Mouse (Mus musculus) monocyte, adult 2 months (primary cell): ENCODE measurements around the gene Rgs12.

Source experiments
- DNase-seq, 2 experiments: peaks; one replicate each; pipeline ENCODE4 v3.0.0; 2022; ENCODE audit warnings: low spot score in 2 of 2, low read depth in 1 of 2

The Rgs12 gene

DNA sequence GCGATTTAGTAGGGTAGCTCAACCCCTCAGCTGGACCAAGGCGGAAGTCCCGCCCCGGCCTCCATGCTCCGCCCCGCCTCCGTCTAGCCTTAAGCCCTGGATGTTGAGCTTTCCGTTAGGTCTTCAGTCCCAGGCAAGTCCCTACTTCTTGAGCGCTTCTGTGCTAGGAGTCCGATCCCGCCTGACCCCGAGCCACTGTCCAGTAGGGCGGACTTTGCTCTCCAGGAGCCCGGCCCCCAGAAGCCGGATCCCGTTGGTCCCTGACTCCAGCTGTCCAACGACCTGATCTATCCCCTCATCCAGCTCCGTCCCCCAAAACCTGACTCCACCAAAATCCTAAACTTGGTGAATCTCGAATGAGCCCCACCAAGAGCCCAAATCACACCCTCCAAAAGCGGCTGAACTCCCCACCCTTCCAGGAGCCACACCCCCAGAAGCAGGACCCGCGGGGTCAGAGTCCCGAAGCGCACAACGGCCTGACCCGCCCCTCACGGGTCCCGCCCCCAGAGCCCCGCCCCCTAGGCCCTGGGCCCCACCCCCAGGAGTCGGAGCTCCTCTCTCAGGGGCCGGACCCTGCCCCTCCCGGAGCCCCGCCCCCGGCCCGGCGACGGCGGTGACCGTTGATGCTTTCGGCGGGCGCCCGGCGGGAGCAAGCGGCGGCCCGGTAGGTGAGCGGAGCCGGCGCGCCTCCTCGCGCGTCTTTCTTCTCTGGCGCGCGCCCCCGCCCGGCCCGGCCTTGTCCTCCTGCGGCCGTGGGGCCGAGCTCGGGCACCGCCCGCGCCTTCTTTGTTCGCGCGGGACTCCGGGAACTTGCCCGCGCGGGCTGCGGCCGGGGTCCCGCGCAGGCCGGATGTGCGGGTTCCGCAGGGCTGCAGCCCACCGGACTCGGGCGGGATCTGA lies at the start of gene Rgs12:
TSS of gene Rgs12 (plus strand) at position 585 of the 900 bp plus-strand sequence.
- DNase-seq: peak; percentile 11 to 64

- DNase-seq: no peak
Observed at GRCm38 (mm10) chr5:34899787-34900469, 49.3 kb upstream of the Rgs12 start.

DNA sequence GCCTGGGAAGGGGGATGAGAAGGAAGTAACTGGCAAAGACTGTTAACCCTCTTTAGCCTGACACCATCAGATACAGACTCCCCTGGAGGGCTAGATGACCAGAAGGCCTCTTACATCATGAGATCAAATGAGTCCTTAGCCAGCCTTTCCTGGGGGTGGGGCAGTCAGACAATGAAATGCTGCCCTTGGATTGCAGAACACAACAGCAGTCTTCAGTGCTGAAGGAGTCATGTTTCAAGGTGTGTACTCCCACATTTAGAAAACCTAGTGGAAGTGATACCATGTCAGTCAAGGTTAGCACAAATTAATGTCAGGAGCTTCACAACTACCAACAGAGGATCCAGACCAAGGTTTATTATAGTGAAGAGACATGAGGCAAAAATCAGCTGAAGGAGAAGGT lies 46.9 kb upstream of the Rgs12 start:
- DNase-seq: no peak

GRCm38 (mm10) chr5:34902811-34903385 lies 46.3 kb upstream of the Rgs12 start:
- DNase-seq: no peak

GRCm38 (mm10) chr5:34904412-34904811 lies 44.8 kb upstream of the Rgs12 start:
- no peak for DNase-seq

GRCm38 (mm10) chr5:34907230-34907629 lies 42.0 kb upstream of the Rgs12 start:
- no peak for DNase-seq

GRCm38 (mm10) chr5:34907910-34908725 lies 41.1 kb upstream of the Rgs12 start, which contains the start of gene Msantd1:
TSS of gene Msantd1 (plus strand) at chr5:34908012.
- no peak for DNase-seq

- no peak for DNase-seq
Observed at GRCm38 (mm10) chr5:34908726-34909633, 40.3 kb upstream of the Rgs12 start.

DNA sequence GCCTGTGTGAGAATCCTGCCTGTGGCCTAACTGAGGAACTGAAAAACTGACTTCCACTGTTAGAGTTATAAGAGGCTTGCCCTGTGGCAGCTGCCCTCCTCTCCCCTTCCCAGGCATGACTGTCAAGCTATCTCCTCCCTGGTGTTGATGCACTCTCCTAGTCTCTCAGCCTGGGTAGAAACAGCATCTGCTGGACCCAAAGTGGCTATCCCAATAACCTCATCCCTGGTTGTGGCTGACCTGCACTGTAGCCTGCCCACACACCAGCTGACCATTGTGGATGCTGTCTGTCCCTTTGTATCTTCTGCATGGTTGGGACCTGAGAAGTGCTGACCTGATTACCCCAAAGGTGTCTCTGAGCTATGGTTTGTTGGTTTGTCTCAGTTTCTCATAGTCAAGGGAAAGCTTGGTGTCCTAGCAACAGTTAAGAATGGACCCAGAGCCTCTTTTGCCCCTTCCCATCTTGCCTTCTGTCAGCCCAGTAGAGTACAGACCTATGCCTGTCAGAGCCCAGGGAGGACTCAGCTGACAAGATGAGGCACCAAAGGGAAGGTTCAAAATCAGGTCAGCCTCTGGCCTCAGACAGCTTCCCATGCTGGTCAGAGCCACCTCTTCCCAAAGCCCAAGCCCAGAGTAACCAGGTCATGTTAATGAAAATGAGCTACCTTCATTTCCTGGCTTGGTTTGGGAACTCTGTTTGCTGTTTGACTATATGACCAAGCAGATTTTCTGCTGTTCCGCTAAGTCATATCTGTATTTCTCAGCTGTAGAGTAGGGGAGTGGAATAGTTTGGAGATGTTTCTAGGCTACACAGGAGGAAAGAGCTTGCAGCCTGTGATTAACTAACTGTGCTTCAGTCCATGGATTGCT lies 39.4 kb upstream of the Rgs12 start:
- DNase-seq: no peak

DNA sequence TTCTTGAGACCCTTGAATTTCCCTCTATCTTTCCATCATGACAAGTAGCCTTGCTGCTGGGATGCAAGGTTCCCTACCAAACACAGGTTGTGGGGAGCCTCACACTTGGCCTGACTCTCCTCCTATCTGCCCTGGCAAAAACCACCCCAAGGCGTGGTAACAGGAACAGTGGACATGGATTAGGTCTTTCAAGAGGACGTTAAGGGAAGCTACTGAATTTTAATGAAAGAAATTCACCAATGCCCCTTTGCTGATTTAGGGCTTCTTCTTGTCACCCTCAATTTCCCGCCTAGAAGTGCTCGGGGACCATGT lies 38.8 kb upstream of the Rgs12 start:
- no peak for DNase-seq

DNA sequence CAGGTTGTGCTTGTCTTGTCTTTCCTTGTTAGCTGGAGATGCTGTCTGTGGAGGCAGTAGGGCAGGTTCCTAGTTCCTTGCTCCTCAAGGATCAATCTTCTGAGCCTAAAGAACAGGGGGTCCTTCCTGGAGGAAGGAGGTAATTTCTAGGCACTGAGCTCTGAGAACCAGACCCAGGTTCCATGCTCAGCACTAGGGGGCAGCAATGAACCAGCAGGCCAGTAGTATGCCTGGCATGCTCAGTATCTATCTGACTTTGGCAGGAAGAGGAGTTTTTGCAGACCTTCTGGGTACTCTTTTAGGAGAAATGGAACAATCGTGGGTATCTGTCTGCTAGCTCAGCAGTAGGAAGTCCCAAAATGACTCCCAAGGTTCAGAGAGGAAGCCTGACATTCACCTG lies 33.4 kb upstream of the Rgs12 start:
- DNase-seq: peak in 1 of 2 experiments; percentile 8

DNA sequence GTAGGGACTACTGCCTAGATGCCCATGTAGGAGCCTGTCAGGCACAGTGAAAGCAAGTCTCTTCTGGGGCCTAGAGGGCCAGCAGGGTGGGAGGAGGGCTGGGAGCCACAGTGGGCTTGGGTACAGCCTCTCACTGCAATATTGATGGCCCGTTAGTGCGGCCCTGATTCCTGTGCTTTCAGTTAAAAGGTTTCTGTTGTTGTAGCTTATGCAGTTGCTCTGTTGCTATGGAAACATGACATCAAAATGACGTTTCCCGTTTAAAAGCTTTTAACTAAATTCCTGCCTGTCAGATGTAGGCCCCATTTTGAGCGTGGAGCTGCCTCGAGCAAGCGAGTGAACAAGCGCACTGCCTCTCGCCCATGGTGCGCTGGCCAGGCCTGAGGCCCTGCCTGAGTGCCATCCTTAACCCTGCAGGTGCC lies 32.0 kb upstream of the Rgs12 start:
- no peak for DNase-seq

GRCm38 (mm10) chr5:34918785-34919184 lies 30.5 kb upstream of the Rgs12 start:
- no peak for DNase-seq

GRCm38 (mm10) chr5:34922531-34922930 lies 26.7 kb upstream of the Rgs12 start:
- DNase-seq: no peak

DNA sequence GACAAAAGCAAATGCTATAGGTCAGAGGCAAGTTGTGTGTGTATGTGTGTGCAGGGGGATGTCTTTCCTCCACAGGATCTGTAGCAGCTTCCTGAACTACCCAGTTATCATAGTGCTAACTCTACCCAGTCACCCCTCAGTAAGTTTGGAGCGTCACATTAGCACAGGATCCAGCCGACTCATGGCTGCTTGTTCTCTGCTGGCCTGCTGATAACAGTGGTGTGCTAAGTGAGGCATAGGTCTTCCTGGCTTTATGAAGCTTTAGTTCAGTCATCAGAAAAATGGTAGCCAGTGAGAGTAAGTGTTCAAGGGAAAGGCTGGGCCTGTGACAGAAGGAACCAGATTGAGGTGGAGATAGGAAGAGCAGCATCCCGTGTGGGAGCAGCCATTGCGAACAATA lies 25.3 kb upstream of the Rgs12 start:
- DNase-seq: no peak

DNA sequence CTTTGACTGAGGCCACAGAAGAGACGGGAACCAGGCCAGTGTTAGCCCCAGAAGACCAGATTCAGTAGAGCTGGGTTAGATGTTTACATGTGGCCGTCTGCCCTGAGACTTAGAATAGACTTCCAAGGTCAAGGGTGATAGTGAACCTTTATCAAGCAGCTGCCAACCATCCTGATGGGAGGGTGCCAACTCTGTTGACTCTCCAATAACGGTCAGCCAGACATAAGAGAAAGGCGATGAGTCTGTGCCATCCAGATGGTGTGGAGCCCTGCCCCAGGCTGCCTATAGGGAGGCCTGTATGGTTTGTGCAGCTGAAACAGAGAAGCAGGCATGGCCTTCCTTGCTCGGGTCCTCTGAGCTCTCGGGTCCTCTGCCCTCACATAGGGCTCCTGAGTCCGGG lies 24.7 kb upstream of the Rgs12 start:
- DNase-seq: no peak

- no peak for DNase-seq
Observed at GRCm38 (mm10) chr5:34927648-34928047, 21.6 kb upstream of the Rgs12 start.

DNA sequence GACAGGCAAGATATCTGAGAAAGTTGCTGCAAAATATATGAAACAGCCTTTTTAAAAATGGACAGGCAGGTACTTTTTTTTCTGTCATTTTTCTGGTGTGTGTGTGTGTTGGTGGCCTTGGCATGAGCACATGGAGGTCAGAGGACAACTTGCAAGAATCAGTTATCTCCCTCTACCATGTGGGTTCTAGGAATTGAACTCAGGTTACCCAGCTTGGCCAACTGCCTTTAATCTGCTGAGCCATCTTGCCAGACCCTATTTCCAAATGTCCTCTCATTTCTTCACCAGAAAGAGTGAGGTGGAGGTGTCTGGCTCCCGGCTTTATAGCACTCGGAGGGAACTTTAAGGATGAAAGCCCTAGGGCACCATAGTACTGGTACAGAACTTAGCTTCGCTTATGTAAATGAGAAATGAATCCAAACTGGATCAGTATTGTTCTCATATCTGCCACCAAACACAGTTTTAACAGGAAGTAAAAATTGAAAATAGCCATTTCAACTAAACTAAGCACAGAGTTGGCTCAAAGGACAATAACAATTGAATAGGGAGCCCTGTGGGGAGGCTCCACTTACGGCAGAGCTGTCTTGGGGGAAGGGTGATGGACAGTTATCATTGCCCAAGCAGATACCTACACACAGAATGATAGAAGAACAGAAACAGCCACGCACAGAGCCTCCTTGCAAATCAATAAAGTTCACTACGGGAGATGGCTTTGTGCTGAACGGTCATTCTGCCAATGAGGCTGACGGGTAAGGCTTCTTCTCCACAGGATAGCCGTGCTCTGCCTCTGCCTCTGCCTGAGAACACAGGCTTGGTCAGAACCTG lies 18.9 kb upstream of the Rgs12 start:
- DNase-seq: no peak
